Mouse (Mus musculus) heart, embryonic 16.5 days (tissue): ENCODE results near the gene Wdr13. TPM values are rescaled to one million over a fixed set of nuclear protein-coding genes. Genes with fewer than 3 reads are reported as not detected.

Source experiments
- ATAC-seq: fragments of 200-750 bp; cut with Nextera tagmentation; replicated peaks from 2 replicates; pipeline ENCODE4 v1.8.0; 2017; ENCODE audit warnings: moderate number of reproducible peaks; ENCODE audit not compliant: insufficient read depth, low FRiP score; ENCODE audit errors: extremely low read depth
- H3K27ac ChIP-seq: fragments of 300-500 bp; sonication (generic); 2 replicates; pipeline ENCODE4 v1.5.1; 2014; ENCODE audit warnings: mild to moderate bottlenecking, low read length, control low read depth, moderate library complexity
- H3K27me3 ChIP-seq: fragments of 300-500 bp; sonication (generic); 2 replicates; pipeline ENCODE4 v1.6.1; 2014; ENCODE audit warnings: low read length, mixed read lengths; ENCODE audit not compliant: control insufficient read depth, insufficient read depth
- H3K36me3 ChIP-seq: fragments of 300-500 bp; sonication (generic); 2 replicates; pipeline ENCODE4 v1.6.1; 2014; ENCODE audit not compliant: control insufficient read depth, insufficient read depth
- H3K4me1 ChIP-seq: fragments of 300-500 bp; sonication (generic); 2 replicates; pipeline ENCODE4 v1.6.1; 2014; ENCODE audit warnings: low read length, mixed read lengths; ENCODE audit not compliant: control insufficient read depth, insufficient read depth
- H3K4me2 ChIP-seq: fragments of 300-500 bp; sonication (generic); 2 replicates; pipeline ENCODE4 v1.6.1; 2014; ENCODE audit warnings: low read depth, mild to moderate bottlenecking, control low read depth, low read length
- H3K4me3 ChIP-seq: fragments of 300-500 bp; sonication (generic); 2 replicates; pipeline ENCODE4 v1.5.1; 2014; ENCODE audit warnings: mild to moderate bottlenecking, control low read depth, low read length
- H3K9ac ChIP-seq: fragments of 300-500 bp; sonication (generic); 2 replicates; pipeline ENCODE4 v1.6.1; 2014; ENCODE audit warnings: low read length, control low read depth
- H3K9me3 ChIP-seq: fragments of 300-500 bp; sonication (generic); replicated peaks from 2 replicates; pipeline ENCODE4 v1.6.1; 2016; ENCODE audit warnings: low read length; ENCODE audit not compliant: control insufficient read depth
- WGBS: fragments of 180-500 bp; shearing (Covaris S2); extraction: QIAGEN DNeasy Blood & Tissue Kit; methylation state at CpG from one replicate; pipeline ENCODE4 v1.1.7; 2014; 5-methylcytosine and 5-hydroxymethylcytosine counted together
- polyA plus RNA-seq: library from polyadenylated mRNA; unstranded; fragments of >200 nt; fragmentation: Nextera tagmentation; extraction: Ambion mirVana; gene quantifications from 2 replicates; pipeline ENCODE4 v1.2.1, GENCODE M21; 2015

Gene Wdr13
- polyA plus RNA-seq, result 27.5 and 27.6 TPM in 2 replicates

DNA sequence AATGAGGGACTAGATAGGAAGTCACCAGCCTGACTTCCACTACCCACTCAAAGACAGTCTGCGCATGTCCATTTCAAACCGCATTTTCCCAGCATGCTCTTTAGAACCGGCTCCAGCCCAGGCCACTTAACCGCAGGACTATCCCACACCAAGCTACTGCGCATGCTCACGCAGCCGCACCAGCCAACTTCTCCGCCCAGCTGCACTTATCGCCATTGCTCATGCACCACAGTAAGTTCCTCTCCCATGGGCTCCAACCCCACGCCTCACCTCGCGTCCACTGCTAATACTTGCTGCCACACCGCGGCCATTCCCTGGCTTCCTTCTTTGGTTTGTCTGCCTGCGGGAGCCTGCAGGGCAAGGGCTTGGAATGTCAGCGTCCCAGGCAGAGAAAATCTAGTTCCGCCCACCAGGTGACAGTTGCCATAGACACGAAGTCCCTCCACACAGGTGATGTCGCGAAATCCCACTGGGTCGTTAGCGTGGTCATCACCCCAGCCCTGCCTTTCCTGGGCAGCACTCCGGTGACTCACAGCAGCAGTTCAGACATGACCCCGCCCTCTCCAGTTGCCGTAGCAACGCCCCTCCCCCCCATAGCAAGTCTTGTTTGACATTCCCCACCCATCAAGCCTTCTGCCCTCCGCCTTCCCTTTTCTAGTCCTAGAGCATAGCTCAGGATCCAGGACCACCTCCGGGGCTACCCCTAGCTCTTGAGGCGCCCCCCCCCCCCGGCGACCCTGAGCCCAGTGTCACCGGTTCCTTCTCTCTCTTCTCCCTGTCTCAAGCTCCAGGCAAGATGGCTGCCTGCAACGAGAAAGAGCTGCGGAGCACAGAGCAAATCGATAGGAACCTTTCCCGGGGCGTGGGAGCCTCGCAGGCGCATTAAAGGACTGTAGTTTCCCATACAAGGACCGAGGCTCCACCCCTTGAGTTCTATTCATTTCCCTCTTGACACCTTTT is at the start of gene Wdr13:
Gene Wdr13, minus strand, starts transcription at position 876 of the 960 bp plus-strand sequence.
- ATAC-seq, result peak; percentile 90
- H3K4me1 ChIP-seq, result peaks cover 5% of the 10 kb centered on the region
- no peaks in the 10 kb centered on the region for H3K27me3 ChIP-seq
- 11% methylated on average over 39 of the region's 40 CpGs for WGBS
- no peaks in the 10 kb centered on the region for H3K9me3 ChIP-seq
- H3K4me3 ChIP-seq, result peak within 1 kb of the TSS; percentile 69
- H3K27ac ChIP-seq, result peak within 1 kb of the TSS; percentile 99
- H3K4me2 ChIP-seq, result peak within 1 kb of the TSS; percentile 69
- H3K36me3 ChIP-seq, result peaks cover 16% of the 10 kb centered on the region
- H3K9ac ChIP-seq, result peak within 1 kb of the TSS; percentile 78

GRCm38 (mm10) chrX:8179646-8180045 is 47.0 kb upstream of the Wdr13 start:
- no peak for ATAC-seq
- peaks cover 2% of the 10 kb centered on the region; the same call in 1 of the 2 replicates for H3K4me1 ChIP-seq
- no peaks in the 10 kb centered on the region for H3K9me3 ChIP-seq
- 69% methylated on average over 5 of the region's 5 CpGs for WGBS
- H3K9ac ChIP-seq, result no peak overlapping the region
- no peak overlapping the region for H3K4me3 ChIP-seq
- no peak overlapping the region for H3K4me2 ChIP-seq
- H3K27ac ChIP-seq, result no peak overlapping the region
- no peaks in the 10 kb centered on the region for H3K36me3 ChIP-seq
- H3K27me3 ChIP-seq, result no peaks in the 10 kb centered on the region

DNA sequence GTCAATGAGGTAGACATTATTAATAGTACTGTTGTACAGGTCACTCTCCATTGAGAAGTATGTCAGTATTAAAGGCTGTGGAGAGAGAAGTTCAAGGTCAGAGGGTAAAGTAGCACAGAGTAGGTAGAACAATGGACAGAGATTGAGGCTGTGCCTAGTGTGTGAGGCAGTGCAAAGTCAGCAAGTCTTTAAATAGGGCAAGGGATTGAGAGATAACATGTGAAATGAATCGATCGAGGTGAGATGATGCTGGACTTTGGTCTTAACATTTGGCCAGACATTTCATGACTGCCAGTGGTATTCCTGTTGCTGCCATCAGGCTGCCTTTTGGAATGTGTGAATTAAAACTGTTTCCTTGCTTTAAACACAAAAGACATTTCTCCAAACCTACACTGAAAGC is 46.2 kb upstream of the Wdr13 start:
- Histone ChIP-seq H3K4me2 (no peak overlapping the region), H3K4me3 (no peak overlapping the region), H3K9me3 (no peaks in the 10 kb centered on the region), H3K27me3 (no peaks in the 10 kb centered on the region), H3K27ac (no peak overlapping the region), H3K4me1 (peaks cover 3% of the 10 kb centered on the region; the same call in 1 of the 2 replicates), H3K36me3 (no peaks in the 10 kb centered on the region), H3K9ac (no peak overlapping the region)
- WGBS, result 66% methylated on average over 2 of the region's 2 CpGs
- ATAC-seq, result no peak

DNA sequence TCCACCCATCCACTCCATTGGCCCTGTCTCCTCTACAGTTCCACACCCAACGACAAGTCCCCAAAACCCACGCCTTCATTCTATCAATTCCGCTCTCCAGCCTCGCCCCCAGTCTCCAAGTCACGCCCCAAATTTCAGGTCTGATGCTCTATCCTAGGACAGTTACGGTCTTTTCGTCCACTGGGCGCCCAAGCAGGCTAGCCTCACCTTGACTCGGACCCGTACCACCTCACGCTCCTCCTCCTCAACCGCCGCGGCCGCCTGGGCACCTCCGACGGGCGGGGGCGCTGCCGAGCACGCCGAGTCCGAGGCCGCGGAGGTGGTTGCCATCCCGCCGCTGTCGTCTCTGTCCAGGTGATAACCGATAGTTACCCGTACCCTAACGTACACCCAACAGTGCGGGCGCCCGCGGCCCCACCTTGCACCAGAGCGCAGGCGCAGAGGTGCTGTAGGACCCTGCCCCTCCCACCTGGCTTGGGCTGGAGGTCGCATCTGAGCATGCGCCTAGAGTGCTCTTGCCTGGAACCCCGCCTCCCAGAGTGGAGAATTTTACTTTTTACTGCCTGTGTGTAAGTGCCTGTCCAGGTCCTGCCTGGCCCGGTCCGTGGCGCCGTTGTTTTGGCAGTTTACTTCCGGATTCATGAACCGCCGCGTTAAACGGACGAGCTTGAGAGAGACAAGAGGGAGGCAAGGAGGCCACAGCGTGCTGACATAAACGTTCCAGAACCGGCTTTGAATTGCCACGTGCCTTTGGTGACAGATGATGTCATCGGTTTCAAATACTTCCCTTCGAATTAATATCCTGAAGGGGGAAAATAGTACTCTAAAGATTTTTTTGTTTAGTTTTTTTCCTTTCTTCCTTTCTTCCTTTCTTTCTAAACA is 43.1 kb upstream of the Wdr13 start, which contains the start of gene Tbc1d25:
Gene Tbc1d25, minus strand, starts transcription at position 678 of the 882 bp plus-strand sequence.
- peak within 1 kb of the TSS; percentile 80 for H3K9ac ChIP-seq
- peak within 1 kb of the TSS; percentile 76 for H3K4me3 ChIP-seq
- WGBS, result 7% methylated on average over 56 of the region's 56 CpGs
- H3K4me2 ChIP-seq, result peak within 1 kb of the TSS; percentile 71
- no peaks in the 10 kb centered on the region; the same call in 1 of the 2 replicates for H3K36me3 ChIP-seq
- no peaks in the 10 kb centered on the region for H3K27me3 ChIP-seq
- peak within 1 kb of the TSS; percentile 65 for H3K27ac ChIP-seq
- ATAC-seq, result peak; percentile 94
- H3K4me1 ChIP-seq, result peaks cover 3% of the 10 kb centered on the region; the same call in 1 of the 2 replicates
- no peaks in the 10 kb centered on the region for H3K9me3 ChIP-seq

DNA sequence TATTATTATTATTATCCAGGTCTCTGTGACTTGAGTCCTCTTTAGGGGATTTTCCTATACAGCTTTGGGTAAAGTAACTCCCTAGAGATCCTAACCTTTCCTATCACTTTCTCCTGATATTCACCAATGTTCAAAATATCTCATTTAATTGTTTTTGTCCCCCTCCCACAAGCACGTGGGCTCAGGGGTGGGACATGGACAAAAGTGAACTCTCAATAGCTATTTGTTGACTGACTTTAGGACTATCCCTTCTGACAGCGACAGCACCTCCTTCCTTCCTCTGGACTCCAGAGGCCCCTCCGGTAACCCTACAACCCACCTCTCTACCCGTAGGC is 42.4 kb upstream of the Wdr13 start:
- Histone ChIP-seq H3K36me3 (no peaks in the 10 kb centered on the region; the same call in 1 of the 2 replicates), H3K27ac (peak overlapping the region; percentile 65; the same call in 1 of the 2 replicates), H3K4me1 (peaks cover 3% of the 10 kb centered on the region; the same call in 1 of the 2 replicates), H3K9ac (peak overlapping the region; percentile 80), H3K4me2 (peak overlapping the region; percentile 71), H3K4me3 (peak overlapping the region; percentile 76), H3K27me3 (no peaks in the 10 kb centered on the region), H3K9me3 (no peaks in the 10 kb centered on the region)
- ATAC-seq, result no peak; the same call in 1 of the 2 replicates
- WGBS, result 17% methylated on average over 4 of the region's 4 CpGs

DNA sequence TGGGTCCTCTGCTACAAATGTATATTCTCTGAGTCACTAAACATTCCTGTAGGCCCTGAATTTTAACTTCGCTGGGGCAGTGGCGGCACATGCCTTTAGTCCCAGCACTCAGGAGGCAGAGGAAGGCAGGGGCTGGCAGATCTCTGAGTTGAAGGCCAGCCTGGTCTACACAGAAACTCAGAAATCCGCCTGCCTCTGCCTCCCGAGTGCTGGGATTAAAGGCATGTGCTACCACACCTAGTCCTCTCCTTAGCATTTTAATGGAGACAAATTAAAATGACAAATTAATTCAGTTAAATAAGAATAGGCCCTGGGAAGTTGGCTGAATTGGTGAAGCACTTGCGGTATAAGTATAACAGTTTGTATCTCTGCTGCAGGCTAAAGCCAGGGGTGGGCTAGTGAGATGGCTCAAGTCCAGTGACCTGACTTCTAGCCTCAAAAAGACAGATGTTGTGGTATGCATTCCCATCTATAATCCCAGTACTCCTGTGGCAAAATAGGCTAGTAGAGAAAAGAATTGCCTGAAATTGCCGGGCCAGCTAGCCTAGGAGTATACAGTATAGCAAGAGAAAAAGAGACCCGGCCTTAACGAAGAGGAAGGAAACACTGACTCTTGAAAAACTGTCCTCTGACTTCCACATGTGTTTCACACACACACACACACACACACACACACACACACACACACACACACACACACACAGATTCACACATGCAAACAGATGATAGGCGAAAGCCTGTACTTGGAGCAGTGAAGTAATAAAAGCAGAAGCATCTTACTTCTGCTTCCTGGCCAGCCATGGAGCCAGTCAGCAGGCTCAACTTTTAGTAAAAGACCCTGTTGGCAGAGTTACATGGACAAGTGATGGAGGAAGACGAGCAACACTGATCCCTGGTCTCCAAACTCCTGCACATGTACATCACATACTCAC is 35.3 kb upstream of the Wdr13 start:
- Histone ChIP-seq H3K4me2 (no peak overlapping the region), H3K4me3 (no peak overlapping the region), H3K4me1 (no peaks in the 10 kb centered on the region), H3K9ac (no peak overlapping the region), H3K9me3 (no peaks in the 10 kb centered on the region), H3K36me3 (no peaks in the 10 kb centered on the region; the same call in 1 of the 2 replicates), H3K27ac (no peak overlapping the region), H3K27me3 (no peaks in the 10 kb centered on the region)
- 84% methylated on average over 10 of the region's 10 CpGs for WGBS
- ATAC-seq, result no peak

DNA sequence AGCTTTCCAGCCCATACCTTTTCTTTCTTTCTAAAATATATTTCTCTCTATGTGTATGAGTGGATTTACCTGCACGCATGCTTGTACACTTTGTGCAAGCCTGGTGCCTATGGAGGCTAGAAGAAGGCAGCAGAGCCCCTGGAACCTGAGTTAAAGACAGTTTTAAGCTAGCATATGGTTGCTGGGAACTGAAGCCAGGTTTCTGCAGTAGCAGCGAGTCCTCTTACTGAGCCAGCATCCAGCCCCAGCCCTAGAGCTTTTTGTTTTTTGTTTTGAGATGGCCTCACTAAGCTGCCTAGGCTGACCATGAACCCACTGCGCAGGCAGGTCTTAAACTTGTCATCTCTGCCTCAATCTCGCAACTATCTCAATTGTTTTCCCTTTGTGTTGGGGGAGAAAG is 31.8 kb upstream of the Wdr13 start:
- 86% methylated on average over 4 of the region's 4 CpGs for WGBS
- ATAC-seq, result no peak

GRCm38 (mm10) chrX:8163076-8163475 is 30.4 kb upstream of the Wdr13 start:
- H3K36me3 ChIP-seq, result no peaks in the 10 kb centered on the region; the same call in 1 of the 2 replicates
- no peaks in the 10 kb centered on the region for H3K9me3 ChIP-seq
- H3K4me3 ChIP-seq, result no peak overlapping the region
- H3K4me2 ChIP-seq, result peak overlapping the region; percentile 23; the same call in 1 of the 2 replicates
- H3K27ac ChIP-seq, result no peak overlapping the region
- no peak overlapping the region for H3K9ac ChIP-seq
- no peak for ATAC-seq
- H3K27me3 ChIP-seq, result no peaks in the 10 kb centered on the region
- WGBS, result 65% methylated on average over 5 of the region's 5 CpGs
- H3K4me1 ChIP-seq, result no peaks in the 10 kb centered on the region

More for the DNA sequence above, 31.8 kb upstream of the Wdr13 start:
- Histone ChIP-seq H3K27ac (no peak overlapping the region), H3K27me3 (no peaks in the 10 kb centered on the region), H3K4me1 (no peaks in the 10 kb centered on the region), H3K36me3 (no peaks in the 10 kb centered on the region; the same call in 1 of the 2 replicates), H3K9me3 (no peaks in the 10 kb centered on the region), H3K4me2 (no peak overlapping the region), H3K4me3 (no peak overlapping the region), H3K9ac (no peak overlapping the region)
